Mouse (Mus musculus) midbrain, embryonic 10.5 days (tissue): ENCODE measurements around the gene Txnip. TPM values are rescaled to one million over a fixed set of nuclear protein-coding genes. Genes with fewer than 3 reads are reported as not detected.

Experiments
- DNase-seq: peaks from one replicate; pipeline ENCODE4 v3.0.0-alpha.2; 2017; ENCODE audit warnings: low spot score
- H3K27ac ChIP-seq: fragments of 300-500 bp; sonication (generic); replicated peaks from 2 replicates; pipeline ENCODE4 v1.5.1; 2016; ENCODE audit warnings: mild to moderate bottlenecking
- H3K27me3 ChIP-seq: fragments of 300-500 bp; sonication (generic); 2 replicates; pipeline ENCODE4 v1.6.1; 2016; ENCODE audit warnings: low read depth, mild to moderate bottlenecking; ENCODE audit not compliant: poor library complexity, severe bottlenecking
- H3K36me3 ChIP-seq: fragments of 300-500 bp; sonication (generic); 2 replicates; pipeline ENCODE4 v1.6.1; 2016; ENCODE audit warnings: mild to moderate bottlenecking, moderate library complexity
- H3K4me1 ChIP-seq: fragments of 300-500 bp; sonication (generic); 2 replicates; pipeline ENCODE4 v1.6.1; 2016
- H3K4me3 ChIP-seq: fragments of 300-500 bp; sonication (generic); 2 replicates; pipeline ENCODE4 v1.5.1; 2016; ENCODE audit warnings: mild to moderate bottlenecking, moderate library complexity
- H3K9me3 ChIP-seq: fragments of 300-500 bp; sonication (generic); replicated peaks from 2 replicates; pipeline ENCODE4 v1.6.1; 2016; ENCODE audit warnings: mild to moderate bottlenecking
- WGBS: fragments of 180-500 bp; shearing (Covaris S2); methylation state at CpG from one replicate; pipeline ENCODE4 v1.1.7; 2016; 5-methylcytosine and 5-hydroxymethylcytosine counted together
- polyA plus RNA-seq: library from polyadenylated mRNA; unstranded; fragments of >200 nt; fragmentation: Nextera tagmentation; extraction: Ambion mirVana; gene quantifications from 2 replicates; pipeline ENCODE4 v1.2.1, GENCODE M21; 2016

The Txnip gene
- polyA plus RNA-seq, 1 experiment from 2014 or later: 31.5 TPM

DNA sequence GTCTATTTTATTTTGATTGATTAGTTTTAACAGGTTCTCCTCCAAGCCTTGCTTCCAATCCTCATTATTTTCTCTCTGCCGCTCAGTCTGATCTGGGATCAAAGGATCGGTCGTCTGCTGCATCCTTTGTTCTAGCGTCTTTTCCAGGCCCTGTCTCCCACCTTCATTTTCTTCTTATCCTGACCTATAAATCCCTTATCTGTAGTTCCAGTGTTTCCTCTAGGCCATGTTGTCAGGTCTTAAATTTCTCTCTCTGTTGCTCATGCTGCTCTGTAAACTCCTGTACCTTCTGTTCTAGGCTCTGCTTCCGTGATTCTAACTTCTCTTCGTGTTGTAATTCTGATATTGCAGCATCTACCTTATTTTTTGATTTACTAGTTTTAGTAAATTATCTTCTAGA is 17.0 kb upstream of the Txnip start:
- Histone ChIP-seq H3K4me3 (no peak overlapping the region), H3K4me1 (peaks cover 12% of the 10 kb centered on the region), H3K36me3 (no peaks in the 10 kb centered on the region), H3K9me3 (no peaks in the 10 kb centered on the region), H3K27me3 (peaks cover 23% of the 10 kb centered on the region; the same call in 1 of the 2 replicates), H3K27ac (no peak overlapping the region)
- no peak for DNase-seq
- WGBS: 30% methylated on average over 6 of the region's 6 CpGs

DNA sequence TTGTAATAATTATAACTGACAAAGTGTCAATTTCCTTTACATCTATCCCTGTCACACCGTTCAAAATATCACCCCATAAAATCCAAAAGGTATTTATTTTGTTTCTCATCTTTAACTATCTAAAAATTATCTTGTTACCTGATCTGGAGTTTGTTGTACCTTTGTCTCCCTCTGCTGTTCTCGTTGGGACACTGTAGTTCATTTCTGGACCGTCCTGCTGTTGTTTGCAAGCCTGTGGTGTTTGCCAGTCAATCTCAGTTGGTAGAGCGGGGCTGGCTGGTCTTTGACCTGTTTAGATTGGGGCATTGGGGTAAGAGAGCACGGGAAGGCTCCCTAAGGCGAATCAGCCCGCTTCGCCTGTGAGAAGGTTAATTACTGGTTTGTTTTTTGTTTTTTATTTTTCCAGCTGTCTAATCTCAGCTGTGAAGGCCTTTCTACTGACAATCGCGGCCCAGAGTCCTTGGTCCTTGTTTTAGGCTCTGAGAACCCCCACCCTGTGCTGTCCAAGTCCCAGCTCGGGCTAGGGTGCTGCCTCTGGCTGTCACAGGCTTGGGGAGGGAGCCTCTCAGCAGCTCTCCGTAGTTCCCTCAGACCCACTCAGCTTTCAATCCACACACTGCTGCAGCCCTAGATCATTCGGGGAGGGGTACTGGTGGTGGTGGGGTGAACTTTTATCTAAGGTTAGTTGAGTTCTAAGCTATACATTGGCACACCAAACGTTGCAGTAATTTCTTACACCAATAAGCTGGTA is 16.3 kb upstream of the Txnip start:
- Histone ChIP-seq H3K4me3 (no peak overlapping the region), H3K4me1 (peaks cover 12% of the 10 kb centered on the region), H3K27me3 (peaks cover 31% of the 10 kb centered on the region), H3K27ac (peak overlapping the region; percentile 23; the same call in 1 of the 2 replicates), H3K9me3 (no peaks in the 10 kb centered on the region), H3K36me3 (no peaks in the 10 kb centered on the region)
- 18% methylated on average over 14 of the region's 14 CpGs for WGBS
- peak; percentile 36 for DNase-seq

DNA sequence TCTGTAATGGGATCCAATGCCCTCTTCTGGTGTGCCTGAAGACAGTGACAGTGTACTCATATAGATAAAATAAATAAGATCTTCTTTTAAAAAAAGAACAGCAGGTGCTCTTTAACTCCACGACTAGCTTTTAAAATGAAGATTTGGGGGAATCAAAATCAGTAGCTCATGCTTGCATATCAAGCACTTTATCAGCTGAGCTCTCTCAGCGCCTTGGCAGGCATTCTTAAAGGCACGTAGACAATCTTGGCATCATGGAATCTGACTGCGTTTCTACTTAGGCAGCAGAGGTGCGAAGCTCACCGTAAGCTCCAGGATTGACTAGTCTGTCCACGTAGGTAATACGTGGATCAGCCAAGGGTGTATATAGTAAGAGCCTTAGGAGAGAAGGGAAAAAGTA is 15.2 kb upstream of the Txnip start:
- Histone ChIP-seq H3K4me3 (no peak overlapping the region), H3K27ac (no peak overlapping the region), H3K4me1 (peaks cover 16% of the 10 kb centered on the region), H3K36me3 (no peaks in the 10 kb centered on the region), H3K27me3 (peaks cover 37% of the 10 kb centered on the region), H3K9me3 (no peaks in the 10 kb centered on the region)
- 75% methylated on average over 8 of the region's 8 CpGs for WGBS
- no peak for DNase-seq

DNA sequence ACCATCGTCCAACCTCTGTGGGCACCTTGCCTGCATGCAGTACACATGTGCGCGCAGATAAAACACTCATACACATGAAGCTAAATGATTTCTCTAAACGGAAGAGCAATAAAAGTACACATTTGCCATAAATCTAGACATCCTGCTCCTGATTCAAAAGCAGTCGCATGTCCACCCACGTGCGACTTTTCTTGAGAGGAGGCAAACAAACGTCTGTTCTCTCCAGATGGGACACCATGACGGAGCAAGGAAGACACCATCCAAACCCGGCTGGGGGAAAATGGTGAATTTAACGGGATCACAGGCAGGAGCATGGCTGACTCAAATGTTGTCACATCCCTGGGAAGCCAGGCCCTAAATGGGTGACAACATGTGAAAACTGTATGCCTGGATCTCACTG is 14.4 kb upstream of the Txnip start:
- Histone ChIP-seq H3K27me3 (peaks cover 43% of the 10 kb centered on the region), H3K27ac (no peak overlapping the region), H3K9me3 (no peaks in the 10 kb centered on the region), H3K4me3 (no peak overlapping the region), H3K4me1 (peaks cover 20% of the 10 kb centered on the region), H3K36me3 (no peaks in the 10 kb centered on the region)
- DNase-seq: no peak
- 90% methylated on average over 11 of the region's 11 CpGs for WGBS

DNA sequence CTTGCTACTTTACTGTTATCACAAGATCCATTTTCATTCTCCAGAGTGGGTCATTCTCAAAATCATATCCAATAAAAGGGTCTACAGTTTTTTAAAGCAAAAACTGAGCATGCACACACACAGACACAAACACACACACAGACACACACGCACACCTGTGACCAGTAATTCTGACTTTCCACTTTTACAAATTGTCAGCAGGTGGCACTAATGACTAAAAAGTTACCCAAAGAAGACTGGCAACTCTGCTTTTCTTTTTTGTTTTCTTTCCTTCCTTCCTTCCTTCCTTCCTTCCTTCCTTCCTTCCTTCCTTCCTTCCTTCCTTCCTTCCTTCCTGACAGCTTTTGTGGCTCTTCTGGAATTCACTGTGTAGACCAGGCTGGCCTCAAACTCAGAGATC is 12.2 kb upstream of the Txnip start:
- H3K27ac ChIP-seq: no peak overlapping the region
- H3K27me3 ChIP-seq: peaks cover 39% of the 10 kb centered on the region
- H3K4me1 ChIP-seq: peaks cover 17% of the 10 kb centered on the region
- no peak for DNase-seq
- no peaks in the 10 kb centered on the region for H3K9me3 ChIP-seq
- H3K4me3 ChIP-seq: no peak overlapping the region
- 55% methylated on average over 1 of the region's 1 CpGs for WGBS
- no peaks in the 10 kb centered on the region for H3K36me3 ChIP-seq

DNA sequence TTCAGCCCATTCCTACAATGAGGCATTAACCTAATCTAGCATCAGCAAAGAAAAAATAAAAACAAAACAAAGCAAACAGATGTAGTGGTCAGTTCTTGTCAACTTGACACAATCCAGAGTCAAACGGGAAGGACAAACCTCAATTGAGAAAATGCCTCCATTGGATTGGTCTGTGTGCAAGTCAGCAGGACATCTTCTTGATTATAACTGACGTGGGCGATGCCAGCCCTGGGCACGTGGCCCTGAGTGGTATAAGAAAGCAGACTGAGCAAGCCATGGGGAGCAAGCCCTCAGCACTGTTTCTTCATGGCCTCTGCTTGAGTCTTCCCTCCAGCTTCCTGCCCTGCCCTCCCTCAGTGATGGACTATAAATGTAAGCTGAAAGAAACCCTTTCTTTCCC is 10.9 kb upstream of the Txnip start:
- Histone ChIP-seq H3K36me3 (no peaks in the 10 kb centered on the region), H3K27ac (no peak overlapping the region), H3K27me3 (peaks cover 35% of the 10 kb centered on the region), H3K4me3 (no peak overlapping the region), H3K4me1 (peaks cover 14% of the 10 kb centered on the region), H3K9me3 (no peaks in the 10 kb centered on the region)
- WGBS: 55% methylated on average over 4 of the region's 4 CpGs
- no peak for DNase-seq

DNA sequence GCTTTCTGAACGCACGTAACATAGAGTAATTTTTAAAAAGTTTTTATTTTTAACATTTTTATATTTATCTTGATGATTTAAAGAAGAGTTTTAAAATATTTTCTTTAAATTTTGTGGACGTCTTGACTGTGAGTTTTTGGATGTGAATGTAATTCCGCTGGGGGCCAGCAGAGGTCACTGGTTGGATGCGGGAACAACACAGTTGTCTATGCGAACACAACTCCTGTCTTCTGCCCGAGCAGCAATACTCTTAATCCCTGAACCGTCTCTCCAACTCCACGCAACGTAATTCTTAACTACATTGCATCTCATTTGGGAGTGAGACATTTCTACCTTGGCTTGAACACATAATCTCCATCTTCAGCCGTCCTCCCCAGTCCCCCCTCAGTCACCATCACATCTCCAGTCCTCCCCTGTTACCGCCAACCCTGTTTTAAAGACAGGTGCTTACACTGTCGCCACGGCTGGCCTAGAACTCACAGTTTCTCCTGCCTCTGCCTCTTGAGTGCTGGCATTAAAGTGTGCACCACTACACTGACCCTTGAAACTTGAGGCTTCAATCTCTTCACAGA is 10.3 kb upstream of the Txnip start:
- Histone ChIP-seq H3K4me1 (peaks cover 14% of the 10 kb centered on the region), H3K9me3 (no peaks in the 10 kb centered on the region), H3K36me3 (no peaks in the 10 kb centered on the region), H3K27me3 (peaks cover 32% of the 10 kb centered on the region), H3K27ac (0 out of 2 replicates have a peak overlapping the region, but pooled peaks have one; percentile 9), H3K4me3 (peak overlapping the region; percentile 37)
- peak; percentile 74 for DNase-seq
- 9% methylated on average over 14 of the region's 14 CpGs for WGBS

DNA sequence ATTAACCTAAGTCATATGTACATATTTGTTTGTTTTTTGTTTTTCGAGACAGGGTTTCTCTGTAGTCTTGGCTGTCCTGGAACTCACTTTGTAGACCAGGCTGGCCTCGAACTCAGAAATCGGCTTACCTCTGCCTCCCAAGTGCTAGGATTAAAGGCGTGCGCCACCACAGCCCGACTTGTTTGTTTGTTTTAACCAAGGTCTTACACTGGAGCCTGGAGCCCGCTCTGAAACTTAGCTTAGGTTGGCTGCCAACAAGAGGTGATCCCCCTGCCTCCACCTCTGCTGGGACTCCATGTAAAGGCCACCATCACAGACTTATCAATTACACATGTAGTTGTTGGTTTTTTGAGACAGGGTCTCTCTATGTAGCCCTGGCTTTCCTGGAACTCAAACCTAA is 8.9 kb upstream of the Txnip start:
- Histone ChIP-seq H3K4me1 (peaks cover 14% of the 10 kb centered on the region), H3K4me3 (no peak overlapping the region), H3K9me3 (no peaks in the 10 kb centered on the region), H3K27me3 (peaks cover 27% of the 10 kb centered on the region), H3K27ac (no peak overlapping the region), H3K36me3 (no peaks in the 10 kb centered on the region)
- DNase-seq: no peak
- WGBS: 74% methylated on average over 7 of the region's 7 CpGs

DNA sequence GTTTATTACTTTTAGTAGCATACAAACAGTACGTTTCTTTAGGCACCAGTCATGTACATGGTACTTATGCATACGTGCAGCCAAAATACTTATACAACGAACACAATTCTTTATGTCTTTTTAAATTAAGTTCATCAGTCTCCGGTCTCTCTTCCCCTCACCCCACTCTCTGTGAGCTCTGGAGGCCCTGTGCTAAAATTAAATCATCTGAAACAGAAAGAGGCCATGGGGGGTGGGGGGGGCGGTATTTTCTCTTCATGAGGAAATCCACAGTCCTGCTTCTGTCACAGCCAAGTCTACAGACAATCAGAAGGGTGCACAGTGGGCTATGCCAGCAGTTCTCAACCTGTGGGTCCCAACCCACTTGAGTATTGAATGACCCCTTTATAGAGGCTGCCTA is 8.4 kb upstream of the Txnip start:
- WGBS: 87% methylated on average over 5 of the region's 5 CpGs

DNA sequence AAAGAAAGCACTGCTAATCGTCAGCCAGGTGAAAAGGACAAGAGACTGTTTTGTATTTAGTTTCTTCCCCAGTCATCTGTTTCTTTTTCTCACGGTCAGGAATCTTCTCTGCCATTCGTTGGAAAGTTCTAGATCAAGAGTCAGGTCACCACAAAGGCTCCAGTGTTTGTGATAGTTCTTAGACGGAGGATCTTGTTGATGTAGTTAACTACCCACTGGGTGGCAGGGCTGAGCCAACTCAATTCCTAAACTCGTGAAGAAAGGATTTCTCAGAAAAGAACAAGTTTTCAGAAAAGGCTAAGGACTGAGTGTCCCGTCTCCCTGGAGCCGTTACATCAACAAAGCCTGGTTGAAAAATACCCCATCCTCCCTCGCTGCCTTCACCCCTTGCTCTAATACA is 6.6 kb upstream of the Txnip start:
- H3K4me3 ChIP-seq: no peak overlapping the region
- 32% methylated on average over 8 of the region's 8 CpGs for WGBS
- peaks cover 23% of the 10 kb centered on the region for H3K27me3 ChIP-seq
- DNase-seq: peak; percentile 31
- no peak overlapping the region for H3K27ac ChIP-seq
- H3K36me3 ChIP-seq: no peaks in the 10 kb centered on the region
- H3K4me1 ChIP-seq: peaks cover 23% of the 10 kb centered on the region
- no peaks in the 10 kb centered on the region for H3K9me3 ChIP-seq

More for the DNA sequence above, 8.4 kb upstream of the Txnip start:
- Histone ChIP-seq H3K9me3 (no peaks in the 10 kb centered on the region), H3K4me3 (no peak overlapping the region), H3K27me3 (peaks cover 27% of the 10 kb centered on the region), H3K27ac (no peak overlapping the region), H3K36me3 (no peaks in the 10 kb centered on the region), H3K4me1 (peaks cover 14% of the 10 kb centered on the region)
- no peak for DNase-seq

DNA sequence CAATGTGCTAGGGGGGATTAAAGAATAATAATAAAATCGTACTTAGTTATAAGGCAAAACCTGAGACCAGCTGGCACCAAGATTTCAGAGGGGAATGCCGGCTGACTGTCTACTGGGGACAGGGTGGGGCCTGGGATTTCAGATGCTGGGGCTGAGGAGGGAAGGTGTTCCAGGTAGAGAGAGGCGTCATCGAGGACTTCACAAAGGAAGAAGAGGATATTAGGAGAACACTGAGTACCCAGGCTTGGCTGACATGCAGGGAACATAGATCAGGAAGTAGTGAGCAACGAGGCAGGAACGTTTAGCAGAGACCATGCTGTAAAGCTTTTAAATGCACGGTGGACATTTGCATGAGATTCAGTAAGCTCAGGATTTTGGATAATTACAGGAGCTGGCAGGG is 5.9 kb upstream of the Txnip start:
- Histone ChIP-seq H3K27me3 (peaks cover 16% of the 10 kb centered on the region), H3K9me3 (no peaks in the 10 kb centered on the region), H3K36me3 (no peaks in the 10 kb centered on the region), H3K4me1 (peaks cover 29% of the 10 kb centered on the region), H3K4me3 (no peak overlapping the region), H3K27ac (no peak overlapping the region)
- 80% methylated on average over 7 of the region's 7 CpGs for WGBS
- DNase-seq: no peak

DNA sequence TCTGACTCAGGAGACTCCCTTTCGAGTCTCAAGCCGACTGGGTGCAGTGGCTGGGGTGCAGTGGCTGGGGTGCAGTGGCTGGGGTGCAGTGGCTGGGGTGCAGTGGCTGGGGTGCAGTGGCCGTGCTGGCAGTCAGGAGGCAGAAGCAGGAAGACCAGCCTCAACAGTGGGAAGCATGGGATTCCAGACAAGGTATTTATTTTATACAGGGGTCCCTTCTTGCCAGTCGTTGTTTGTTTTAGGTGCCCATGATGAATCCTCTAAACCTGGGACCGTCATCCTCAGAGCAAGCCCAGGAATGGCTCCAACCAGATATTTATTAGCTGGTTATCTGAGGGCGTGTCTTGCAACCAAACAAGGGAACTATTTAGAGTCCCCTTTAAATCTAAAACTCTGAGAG is 4.2 kb upstream of the Txnip start:
- H3K4me3 ChIP-seq: no peak overlapping the region
- H3K4me1 ChIP-seq: peaks cover 33% of the 10 kb centered on the region
- H3K36me3 ChIP-seq: no peaks in the 10 kb centered on the region
- no peak overlapping the region for H3K27ac ChIP-seq
- no peak for DNase-seq
- H3K27me3 ChIP-seq: 0 out of 2 replicates have a peak, but pooled peaks cover 7% of the 10 kb centered on the region
- H3K9me3 ChIP-seq: no peaks in the 10 kb centered on the region
- 76% methylated on average over 6 of the region's 6 CpGs for WGBS

DNA sequence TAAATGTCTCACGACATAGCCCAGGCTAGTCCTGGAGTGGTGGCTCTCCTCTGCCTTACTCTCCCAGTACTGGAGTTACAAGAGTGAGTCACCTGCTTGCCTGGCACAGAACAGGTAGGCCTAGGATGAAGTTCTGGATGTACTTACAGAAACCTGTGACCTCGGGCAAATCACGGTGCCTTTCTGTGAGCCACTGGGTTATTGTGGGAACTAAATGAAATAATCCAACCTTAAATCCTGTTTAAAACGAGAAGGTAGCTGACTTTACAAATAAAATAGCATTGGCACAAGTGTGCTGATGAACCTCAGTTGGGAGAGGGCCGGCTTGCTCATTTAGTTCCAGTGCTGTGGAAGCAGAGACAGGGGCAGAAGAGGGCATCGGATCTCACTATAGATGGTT is 3.5 kb upstream of the Txnip start:
- Histone ChIP-seq H3K4me1 (peaks cover 40% of the 10 kb centered on the region), H3K4me3 (no peak overlapping the region), H3K27ac (no peak overlapping the region), H3K9me3 (no peaks in the 10 kb centered on the region), H3K36me3 (no peaks in the 10 kb centered on the region; the same call in 1 of the 2 replicates), H3K27me3 (0 out of 2 replicates have a peak, but pooled peaks cover 7% of the 10 kb centered on the region)
- no peak for DNase-seq
- 81% methylated on average over 6 of the region's 6 CpGs for WGBS
